Mouse (Mus musculus) left cerebral cortex, postnatal 10 days (tissue): ENCODE measurements around the gene Rsf1. TPM values are rescaled to one million over a fixed set of nuclear protein-coding genes. Genes with fewer than 3 reads are reported as not detected.

Experiments
- DNase-seq, 2 experiments: peaks; one replicate each; pipeline ENCODE4 v3.0.0; 2021 to 2022; ENCODE audit warnings: low spot score in 2 of 2, mixed read lengths in 1 of 2; ENCODE audit errors: extremely low spot score in 1 of 2
- intact Hi-C: fragments of 180-260 bp; cut with DNase I; formaldehyde crosslinking; loops from one replicate; pipeline ENCODE4 v1.15.1; 2025
- total RNA-seq, 2 experiments: library from RNA; stranded (reverse); gene quantifications; 2 replicates each; pipeline ENCODE4 v1.2.3; 2021

Gene Rsf1
- total RNA-seq, 2 experiments from 2014 or later, result 36.6 to 38.0 TPM

GRCm38 (mm10) chr7:97741756-97742291, 162.1 kb downstream of the Rsf1 start:
- intact Hi-C loops, result loop anchor here (10.0 kb wide), 1 partner anchor 343 kb away; no protein-coding TSS in a partner anchor

More at GRCm38 (mm10) chr7:97741756-97742291, 162.1 kb downstream of the Rsf1 start:
- DNase-seq, result no peak

Other genes with a start within 250 kb of the Rsf1 start
- gene Usp35, start 247.9 kb upstream of the Rsf1 start, total RNA-seq, result 10 to 100 TPM in 1 of 2 experiments, 1 to 10 TPM in 1; 9.7 to 12.0 TPM
- gene Kctd21, start 247.6 kb upstream of the Rsf1 start, total RNA-seq, result 1 to 10 TPM; 7.4 to 7.6 TPM
- 10 to 100 TPM in 1 of 2 experiments, 1 to 10 TPM in 1; 9.5 to 12.2 TPM for gene Alg8, start 208.3 kb upstream of the Rsf1 start, total RNA-seq
- gene Ndufc2, start 179.9 kb upstream of the Rsf1 start, total RNA-seq, result 100 to 1,000 TPM; 254 to 277 TPM
- 1 to 10 TPM; 4.7 to 8.4 TPM for gene Thrsp, start 162.2 kb upstream of the Rsf1 start, total RNA-seq
- gene Kctd14, start 128.6 kb upstream of the Rsf1 start, total RNA-seq, result 1 to 10 TPM; 2.3 to 2.7 TPM
- 10 to 100 TPM; 25.9 to 26.0 TPM for gene Ints4, start 98.9 kb upstream of the Rsf1 start, total RNA-seq
- 10 to 100 TPM; 24.7 to 24.8 TPM for gene Aamdc, start 392 bp upstream of the Rsf1 start, total RNA-seq
- gene Clns1a, start 116.7 kb downstream of the Rsf1 start, total RNA-seq, result 10 to 100 TPM; 72.0 to 78.5 TPM
- 10 to 100 TPM; 22.4 to 24.4 TPM for gene Aqp11, start 158.4 kb downstream of the Rsf1 start, total RNA-seq
- 100 to 1,000 TPM; 196 to 202 TPM for gene Pak1, start 208.7 kb downstream of the Rsf1 start, total RNA-seq